Mouse (Mus musculus) stomach, postnatal 0 days (tissue): ENCODE measurements at regions not wholly inside any gene's neighbourhood (a gene's known extent, or its start where the extent isn't known, plus 50 kb on each side); places are given as distances from the start of the nearest gene placed in this dataset.

ENCODE experiments used
- ATAC-seq: fragments of 200-750 bp; cut with Nextera tagmentation; 2 replicates; pipeline ENCODE4 v1.8.0; 2017; ENCODE audit not compliant: low FRiP score, low TSS enrichment
- DNase-seq: peaks from one replicate; pipeline ENCODE4 v3.0.0-alpha.2; 2016; ENCODE audit warnings: low spot score
- H3K27ac ChIP-seq: fragments of 300-500 bp; sonication (generic); replicated peaks from 2 replicates; pipeline ENCODE4 v1.5.1; 2014; ENCODE audit warnings: mild to moderate bottlenecking, control low read depth
- H3K27me3 ChIP-seq: fragments of 300-500 bp; sonication (generic); 2 replicates; pipeline ENCODE4 v1.6.1; 2014; ENCODE audit warnings: low read length; ENCODE audit not compliant: control insufficient read depth, insufficient read depth
- H3K36me3 ChIP-seq: fragments of 300-500 bp; sonication (generic); 2 replicates; pipeline ENCODE4 v1.6.1; 2014; ENCODE audit warnings: low read length, mixed read lengths; ENCODE audit not compliant: control insufficient read depth, insufficient read depth
- H3K4me1 ChIP-seq: fragments of 300-500 bp; sonication (generic); replicated peaks from 2 replicates; pipeline ENCODE4 v1.6.1; 2014; ENCODE audit warnings: antibody characterized with exemption; ENCODE audit not compliant: control insufficient read depth, insufficient read depth
- H3K4me2 ChIP-seq: fragments of 300-500 bp; sonication (generic); replicated peaks from 2 replicates; pipeline ENCODE4 v1.6.1; 2014; ENCODE audit warnings: low read depth, mild to moderate bottlenecking, control low read depth, moderate library complexity
- H3K4me3 ChIP-seq: fragments of 300-500 bp; sonication (generic); 2 replicates; pipeline ENCODE4 v1.5.1; 2014; ENCODE audit warnings: low read depth, low read length, control low read depth
- H3K9ac ChIP-seq: fragments of 300-500 bp; sonication (generic); 2 replicates; pipeline ENCODE4 v1.6.1; 2014; ENCODE audit warnings: mild to moderate bottlenecking, low read length, control low read depth, mixed read lengths
- H3K9me3 ChIP-seq: fragments of 300-500 bp; sonication (generic); 2 replicates; pipeline ENCODE4 v1.6.1; 2016; ENCODE audit warnings: low read length; ENCODE audit not compliant: control insufficient read depth
- CTCF ChIP-seq: IDR thresholded peaks from 2 replicates; pipeline ENCODE4 v1.5.1; 2016; ENCODE audit warnings: antibody characterized with exemption, low read depth, mild to moderate bottlenecking, moderate library complexity
- EP300 ChIP-seq: optimal IDR thresholded peaks from 2 replicates; pipeline ENCODE3; 2016; ENCODE audit warnings: antibody characterized with exemption
- WGBS: fragments of 180-500 bp; shearing (Covaris S2); extraction: QIAGEN DNeasy Blood & Tissue Kit; methylation state at CpG from one replicate; pipeline ENCODE4 v1.1.7; 2014; 5-methylcytosine and 5-hydroxymethylcytosine counted together

GRCm38 (mm10) chr11:45787408-45787807 is 64.4 kb upstream of the Clint1 start:
- WGBS, result 83% methylated on average over 5 of the region's 5 CpGs
- no peak for DNase-seq
- Histone ChIP-seq H3K36me3 (no peaks in the 10 kb centered on the region), H3K27ac (no peak overlapping the region), H3K9ac (no peak overlapping the region), H3K4me2 (no peak overlapping the region), H3K27me3 (no peaks in the 10 kb centered on the region), H3K4me3 (no peak overlapping the region), H3K9me3 (no peaks in the 10 kb centered on the region), H3K4me1 (no peaks in the 10 kb centered on the region)
- TF ChIP-seq EP300, result no peak
- no peak for TF ChIP-seq CTCF
- no peak for ATAC-seq

- Histone ChIP-seq H3K27me3 (no peaks in the 10 kb centered on the region), H3K4me1 (no peaks in the 10 kb centered on the region), H3K36me3 (no peaks in the 10 kb centered on the region), H3K27ac (no peak overlapping the region), H3K9me3 (no peaks in the 10 kb centered on the region), H3K9ac (no peak overlapping the region), H3K4me2 (no peak overlapping the region), H3K4me3 (no peak overlapping the region)
- DNase-seq, result no peak
- TF ChIP-seq EP300, result no peak
- TF ChIP-seq CTCF, result no peak
- 63% methylated on average over 3 of the region's 3 CpGs for WGBS
- no peak for ATAC-seq
Measured at GRCm38 (mm10) chr11:45789886-45790285, 62.0 kb upstream of the Clint1 start.

- no peaks in the 10 kb centered on the region for H3K4me1 ChIP-seq
- H3K36me3 ChIP-seq, result no peaks in the 10 kb centered on the region
- H3K9ac ChIP-seq, result no peak overlapping the region
- DNase-seq (no peak), ATAC-seq (no peak)
- H3K4me2 ChIP-seq, result no peak overlapping the region
- no peak overlapping the region for H3K27ac ChIP-seq
- WGBS, result 76% methylated on average over 8 of the region's 8 CpGs
- no peak for TF ChIP-seq EP300
- TF ChIP-seq CTCF, result no peak
- H3K4me3 ChIP-seq, result no peak overlapping the region
- no peaks in the 10 kb centered on the region for H3K27me3 ChIP-seq
- no peaks in the 10 kb centered on the region for H3K9me3 ChIP-seq
Measured at GRCm38 (mm10) chr11:45790504-45790903, 61.3 kb upstream of the Clint1 start.

- DNase-seq (no peak), ATAC-seq (no peak)
- TF ChIP-seq EP300, result no peak
- TF ChIP-seq CTCF, result no peak
- 79% methylated on average over 2 of the region's 2 CpGs for WGBS
- Histone ChIP-seq H3K9me3 (no peaks in the 10 kb centered on the region), H3K27ac (no peak overlapping the region), H3K36me3 (no peaks in the 10 kb centered on the region), H3K9ac (no peak overlapping the region), H3K27me3 (no peaks in the 10 kb centered on the region), H3K4me1 (no peaks in the 10 kb centered on the region), H3K4me2 (no peak overlapping the region), H3K4me3 (no peak overlapping the region)
Measured at GRCm38 (mm10) chr11:45791696-45792095, 60.2 kb upstream of the Clint1 start.

- no peaks in the 10 kb centered on the region for H3K9me3 ChIP-seq
- no peak overlapping the region for H3K27ac ChIP-seq
- TF ChIP-seq CTCF, result peak; percentile 51
- TF ChIP-seq EP300, result no peak
- no peak overlapping the region for H3K9ac ChIP-seq
- no peak overlapping the region for H3K4me3 ChIP-seq
- H3K27me3 ChIP-seq, result no peaks in the 10 kb centered on the region
- H3K4me1 ChIP-seq, result no peaks in the 10 kb centered on the region
- DNase-seq (no peak), ATAC-seq (peak; percentile 46; the same call in 1 of the 2 replicates)
- no peak overlapping the region for H3K4me2 ChIP-seq
- no peaks in the 10 kb centered on the region for H3K36me3 ChIP-seq
- WGBS, result 80% methylated on average over 5 of the region's 5 CpGs
Measured at GRCm38 (mm10) chr11:45794361-45794981, 57.4 kb upstream of the Clint1 start.

GRCm38 (mm10) chr11:45795322-45795721 is 56.5 kb upstream of the Clint1 start:
- no peak overlapping the region for H3K9ac ChIP-seq
- TF ChIP-seq EP300, result no peak
- TF ChIP-seq CTCF, result no peak
- H3K9me3 ChIP-seq, result no peaks in the 10 kb centered on the region
- WGBS, result 35% methylated on average over 6 of the region's 6 CpGs
- H3K36me3 ChIP-seq, result no peaks in the 10 kb centered on the region
- no peak overlapping the region for H3K4me3 ChIP-seq
- no peaks in the 10 kb centered on the region for H3K27me3 ChIP-seq
- no peak overlapping the region for H3K4me2 ChIP-seq
- no peak for DNase-seq
- no peak overlapping the region for H3K27ac ChIP-seq
- no peaks in the 10 kb centered on the region for H3K4me1 ChIP-seq
- no peak for ATAC-seq
